Mouse (Mus musculus) heart, postnatal 0 days (tissue): ENCODE results near the gene Cttnbp2nl. TPM values are rescaled to one million over a fixed set of nuclear protein-coding genes. Genes with fewer than 3 reads are reported as not detected.
A peak's percentile ranks its signal among the peaks of the same experiment; 100 is the strongest.

ENCODE experiments used
- ATAC-seq: fragments of 200-750 bp; cut with Nextera tagmentation; 2 replicates; pipeline ENCODE4 v1.8.0; 2017; ENCODE audit warnings: low read depth, moderate number of reproducible peaks, moderate library complexity; ENCODE audit not compliant: insufficient read depth
- DNase-seq: peaks from one replicate; pipeline ENCODE4 v3.0.0-alpha.2; 2016; ENCODE audit warnings: low spot score
- H3K27ac ChIP-seq: fragments of 300-500 bp; sonication (generic); 2 replicates; pipeline ENCODE4 v1.5.1; 2014; ENCODE audit warnings: low read depth, mild to moderate bottlenecking
- H3K27me3 ChIP-seq: fragments of 300-500 bp; sonication (generic); 2 replicates; pipeline ENCODE4 v1.6.1; 2014; ENCODE audit warnings: low read length, mixed read lengths; ENCODE audit not compliant: control insufficient read depth, insufficient read depth
- H3K36me3 ChIP-seq: fragments of 300-500 bp; sonication (generic); replicated peaks from 2 replicates; pipeline ENCODE4 v1.6.1; 2014; ENCODE audit warnings: low read length, mixed read lengths; ENCODE audit not compliant: control insufficient read depth, insufficient read depth
- H3K4me1 ChIP-seq: fragments of 300-500 bp; sonication (generic); 2 replicates; pipeline ENCODE4 v1.6.1; 2014; ENCODE audit warnings: antibody characterized with exemption; ENCODE audit not compliant: control insufficient read depth, insufficient read depth
- H3K4me2 ChIP-seq: fragments of 300-500 bp; sonication (generic); 2 replicates; pipeline ENCODE4 v1.6.1; 2014; ENCODE audit warnings: low read depth, mild to moderate bottlenecking, low read length, moderate library complexity
- H3K4me3 ChIP-seq: fragments of 300-500 bp; sonication (generic); 2 replicates; pipeline ENCODE4 v1.5.1; 2014; ENCODE audit warnings: low read depth, low read length
- H3K9ac ChIP-seq: fragments of 300-500 bp; sonication (generic); replicated peaks from 2 replicates; pipeline ENCODE4 v1.6.1; 2014; ENCODE audit warnings: low read depth, low read length, mixed read lengths
- H3K9me3 ChIP-seq: fragments of 300-500 bp; sonication (generic); replicated peaks from 2 replicates; pipeline ENCODE4 v1.6.1; 2016; ENCODE audit warnings: low read length; ENCODE audit not compliant: control insufficient read depth
- CTCF ChIP-seq: IDR thresholded peaks from 2 replicates; pipeline ENCODE4 v1.5.1; 2016; ENCODE audit warnings: antibody characterized with exemption, control low read depth, low read depth
- EP300 ChIP-seq: IDR thresholded peaks from 2 replicates; pipeline ENCODE4 v1.6.1; 2016; ENCODE audit warnings: antibody characterized with exemption, low read depth
- WGBS: fragments of 180-500 bp; shearing (Covaris S2); extraction: QIAGEN DNeasy Blood & Tissue Kit; methylation state at CpG from one replicate; pipeline ENCODE4 v1.1.7; 2014; 5-methylcytosine and 5-hydroxymethylcytosine counted together
- polyA plus RNA-seq: library from polyadenylated mRNA; unstranded; fragments of >200 nt; fragmentation: Nextera tagmentation; extraction: Ambion mirVana; gene quantifications from 2 replicates; pipeline ENCODE4 v1.2.1, GENCODE M21; 2015
- total RNA-seq: library from RNA; depleted of rRNA; stranded (reverse); fragments of >200 nt; gene quantifications from 2 replicates; pipeline ENCODE4 v1.2.3, GENCODE M21; 2014; ENCODE audit warnings: low replicate concordance

The Cttnbp2nl gene
- total and polyA plus RNA-seq, 2 experiments from 2014 or later, result 12.6 to 15.0 TPM

- no peak overlapping the region for H3K9ac ChIP-seq
- DNase-seq, result no peak
- H3K4me1 ChIP-seq, result no peaks in the 10 kb centered on the region
- H3K36me3 ChIP-seq, result no peaks in the 10 kb centered on the region
- 59% methylated on average over 5 of the region's 5 CpGs for WGBS
- no peak for TF ChIP-seq CTCF
- no peak for TF ChIP-seq EP300
- no peak overlapping the region for H3K4me2 ChIP-seq
- H3K27me3 ChIP-seq, result no peaks in the 10 kb centered on the region
- no peak overlapping the region for H3K27ac ChIP-seq
- H3K4me3 ChIP-seq, result no peak overlapping the region
- no peak for ATAC-seq
- H3K9me3 ChIP-seq, result no peaks in the 10 kb centered on the region
These were observed 65.1 kb downstream of the Cttnbp2nl start for GRCm38 (mm10) chr3:104987884-104988283.

- 82% methylated on average over 5 of the region's 5 CpGs for WGBS
- no peak for DNase-seq
These were observed 73.2 kb downstream of the Cttnbp2nl start for GRCm38 (mm10) chr3:104979735-104980134.

DNA sequence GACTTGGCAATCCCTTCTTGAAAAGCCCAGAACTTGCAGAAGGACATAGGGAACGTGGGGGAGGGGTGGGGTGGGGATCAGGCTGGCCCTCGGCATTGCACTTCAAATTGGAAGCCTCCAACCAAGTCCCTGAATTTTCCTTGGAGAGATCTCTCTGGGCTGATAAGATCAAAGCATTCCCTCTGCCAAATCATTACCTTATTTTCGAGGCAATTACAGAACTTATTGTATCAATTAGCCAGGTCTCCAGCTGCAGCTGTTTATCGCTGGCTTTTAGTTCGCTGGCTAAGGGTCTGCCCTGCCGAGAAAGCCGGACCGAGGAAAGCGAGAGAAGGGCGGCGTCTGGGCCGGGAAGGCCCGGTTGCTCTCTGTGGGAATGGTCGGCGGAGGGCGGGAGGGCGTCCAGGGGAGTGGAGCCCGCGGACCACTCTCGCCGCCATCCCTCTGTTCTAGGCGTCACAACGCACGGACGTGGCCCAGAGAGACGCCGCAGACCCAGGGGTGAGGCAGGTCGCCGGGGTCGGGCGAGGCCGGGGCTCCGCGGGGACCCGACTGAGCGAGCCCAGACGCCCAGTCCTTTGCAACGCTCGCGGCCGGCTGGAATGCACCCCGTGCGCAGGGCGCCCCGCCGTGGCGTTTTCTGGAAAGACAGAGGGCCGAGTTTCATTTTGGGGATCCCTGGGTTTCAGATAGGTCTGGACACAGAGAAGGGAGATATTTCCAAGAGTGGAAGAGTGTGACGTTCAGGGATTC is 85.2 kb downstream of the Cttnbp2nl start:
- Histone ChIP-seq H3K4me2 (peak overlapping the region; percentile 82), H3K4me3 (peak overlapping the region; percentile 61), H3K9me3 (no peaks in the 10 kb centered on the region), H3K27me3 (peaks cover 13% of the 10 kb centered on the region), H3K4me1 (no peaks in the 10 kb centered on the region), H3K27ac (peak overlapping the region; percentile 74), H3K36me3 (no peaks in the 10 kb centered on the region), H3K9ac (peak overlapping the region; percentile 76)
- TF ChIP-seq EP300, result no peak
- TF ChIP-seq CTCF, result peak; percentile 75
- ATAC-seq, result peak; percentile 82
- WGBS, result 2% methylated on average over 49 of the region's 49 CpGs
- DNase-seq, result peak; percentile 65

More at GRCm38 (mm10) chr3:104979735-104980134, 73.2 kb downstream of the Cttnbp2nl start:
- no peak for ATAC-seq
- no peak overlapping the region for H3K4me2 ChIP-seq
- no peak overlapping the region for H3K4me3 ChIP-seq
- no peak for TF ChIP-seq EP300
- TF ChIP-seq CTCF, result no peak
- H3K27me3 ChIP-seq, result no peaks in the 10 kb centered on the region
- H3K9me3 ChIP-seq, result no peaks in the 10 kb centered on the region
- no peak overlapping the region for H3K9ac ChIP-seq
- no peaks in the 10 kb centered on the region for H3K36me3 ChIP-seq
- no peak overlapping the region for H3K27ac ChIP-seq
- no peaks in the 10 kb centered on the region for H3K4me1 ChIP-seq

- TF ChIP-seq EP300 (no peak), CTCF (no peak)
- no peak overlapping the region for H3K4me3 ChIP-seq
- no peak overlapping the region for H3K27ac ChIP-seq
- peaks cover 29% of the 10 kb centered on the region for H3K27me3 ChIP-seq
- DNase-seq (no peak), ATAC-seq (no peak)
- 0 out of 2 replicates have a peak, but pooled peaks cover 10% of the 10 kb centered on the region for H3K4me1 ChIP-seq
- H3K4me2 ChIP-seq, result no peak overlapping the region
- H3K9ac ChIP-seq, result no peak overlapping the region
- 82% methylated on average over 7 of the region's 7 CpGs for whole genome bisulfite sequencing
- H3K9me3 ChIP-seq, result no peaks in the 10 kb centered on the region
- no peaks in the 10 kb centered on the region for H3K36me3 ChIP-seq
These were observed 86.9 kb downstream of the Cttnbp2nl start for GRCm38 (mm10) chr3:104965991-104966554.

DNA sequence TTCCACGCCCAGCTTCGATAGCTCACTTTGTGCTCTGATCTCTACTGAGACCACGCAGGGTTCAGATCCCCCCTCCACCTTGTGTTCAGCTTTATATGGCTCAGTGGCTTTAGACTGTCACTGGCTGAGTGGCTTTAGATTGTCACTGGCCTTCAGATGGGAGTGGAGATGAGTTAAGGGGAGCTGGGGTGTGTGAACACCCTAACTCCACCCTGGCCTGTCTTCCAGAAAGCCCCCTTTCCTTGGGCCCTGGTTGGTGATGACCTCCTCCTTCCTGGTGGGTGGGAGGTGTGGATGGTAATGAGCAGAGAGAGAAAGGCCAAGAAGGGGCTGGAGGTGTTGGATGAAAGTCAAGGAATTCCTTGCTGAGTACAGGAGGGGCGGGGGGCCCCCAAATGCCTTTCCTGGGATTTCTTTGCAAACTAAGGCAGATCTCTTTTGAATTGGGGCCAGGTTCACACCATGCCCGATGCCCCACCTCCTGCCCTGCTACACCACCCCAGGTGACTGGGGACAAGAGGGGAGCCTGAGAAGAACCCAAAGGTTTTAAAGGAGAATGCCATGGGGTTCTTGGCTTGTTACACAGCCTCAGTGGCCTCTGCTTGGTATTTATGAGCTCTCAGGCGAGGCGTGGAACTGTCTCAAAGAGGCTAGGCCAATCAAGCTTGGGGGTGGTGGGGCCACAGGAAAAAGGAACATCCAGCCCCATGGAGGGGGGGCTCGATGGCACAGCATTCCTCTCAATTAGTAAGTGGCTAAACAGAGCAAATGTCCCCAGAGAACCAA is 87.7 kb downstream of the Cttnbp2nl start:
- Histone ChIP-seq H3K4me3 (no peak overlapping the region), H3K4me1 (0 out of 2 replicates have a peak, but pooled peaks cover 10% of the 10 kb centered on the region), H3K9ac (no peak overlapping the region), H3K36me3 (no peaks in the 10 kb centered on the region), H3K4me2 (no peak overlapping the region), H3K9me3 (no peaks in the 10 kb centered on the region), H3K27ac (no peak overlapping the region), H3K27me3 (peaks cover 37% of the 10 kb centered on the region)
- 68% methylated on average over 8 of the region's 8 CpGs for WGBS
- DNase-seq (no peak), ATAC-seq (no peak)
- TF ChIP-seq CTCF, result no peak
- no peak for TF ChIP-seq EP300
